Mouse (Mus musculus) limb, embryonic 12.5 days (tissue): ENCODE data around the gene B3gnt6. TPM values are rescaled to one million over a fixed set of nuclear protein-coding genes. Genes with fewer than 3 reads are reported as not detected.

ENCODE experiments used
- ATAC-seq: fragments of 200-750 bp; cut with Nextera tagmentation; 2 replicates; pipeline ENCODE4 v1.8.0; 2017; ENCODE audit warnings: low read depth, moderate TSS enrichment; ENCODE audit not compliant: insufficient number of reproducible peaks, insufficient read depth, low FRiP score, low TSS enrichment
- H3K27ac ChIP-seq: fragments of 300-500 bp; sonication (generic); 2 replicates; pipeline ENCODE4 v1.5.1; 2016; ENCODE audit warnings: mild to moderate bottlenecking, moderate library complexity
- H3K27me3 ChIP-seq: fragments of 300-500 bp; sonication (generic); 2 replicates; pipeline ENCODE4 v1.6.1; 2016; ENCODE audit warnings: mild to moderate bottlenecking, moderate library complexity
- H3K36me3 ChIP-seq: fragments of 300-500 bp; sonication (generic); 2 replicates; pipeline ENCODE4 v1.6.1; 2016; ENCODE audit warnings: mild to moderate bottlenecking, moderate library complexity
- H3K4me1 ChIP-seq: fragments of 300-500 bp; sonication (generic); replicated peaks from 2 replicates; pipeline ENCODE4 v1.6.1; 2016
- H3K4me2 ChIP-seq: fragments of 300-500 bp; sonication (generic); 2 replicates; pipeline ENCODE4 v1.6.1; 2016; ENCODE audit warnings: mild to moderate bottlenecking, moderate library complexity
- H3K4me3 ChIP-seq: fragments of 300-500 bp; sonication (generic); replicated peaks from 2 replicates; pipeline ENCODE4 v1.5.1; 2016; ENCODE audit warnings: mild to moderate bottlenecking
- H3K9ac ChIP-seq: fragments of 300-500 bp; sonication (generic); replicated peaks from 2 replicates; pipeline ENCODE4 v1.6.1; 2016; ENCODE audit warnings: mild to moderate bottlenecking, moderate library complexity
- H3K9me3 ChIP-seq: fragments of 300-500 bp; sonication (generic); 2 replicates; pipeline ENCODE4 v1.6.1; 2016; ENCODE audit warnings: mild to moderate bottlenecking, moderate library complexity
- WGBS: fragments of 180-500 bp; shearing (Covaris S2); methylation state at CpG from one replicate; pipeline ENCODE4 v1.1.7; 2016; 5-methylcytosine and 5-hydroxymethylcytosine counted together
- polyA plus RNA-seq: library from polyadenylated mRNA; unstranded; fragments of >200 nt; fragmentation: Nextera tagmentation; extraction: Ambion mirVana; gene quantifications from 2 replicates; pipeline ENCODE4 v1.2.1, GENCODE M21; 2016

B3gnt6 gene
- not detected in 2 replicates for polyA plus RNA-seq

DNA sequence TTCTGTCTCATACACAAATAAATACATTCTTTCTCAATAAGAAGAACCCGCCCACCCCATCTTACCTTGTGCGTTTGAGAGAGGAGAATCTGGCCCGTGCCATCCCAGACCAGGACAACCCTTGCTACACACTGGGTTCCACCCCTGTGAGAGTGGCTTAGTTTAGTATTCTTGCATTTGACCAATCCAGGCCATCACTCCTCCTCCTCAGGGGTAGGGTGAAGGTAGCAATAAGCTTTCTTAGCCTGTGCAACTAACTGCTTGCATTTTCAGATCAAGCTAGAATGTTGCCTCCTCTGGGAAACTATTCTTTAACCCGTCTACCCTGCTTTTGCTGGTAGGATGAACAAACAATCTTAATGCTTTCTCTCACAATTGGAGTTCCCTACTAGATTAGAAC, at the start of gene B3gnt6:
Gene B3gnt6 (minus strand): TSS at position 101 of the 400 bp plus-strand sequence.
- no peaks in the 10 kb centered on the region for H3K36me3 ChIP-seq
- no peak for ATAC-seq
- WGBS, result 89% methylated on average over 4 of the region's 4 CpGs

DNA sequence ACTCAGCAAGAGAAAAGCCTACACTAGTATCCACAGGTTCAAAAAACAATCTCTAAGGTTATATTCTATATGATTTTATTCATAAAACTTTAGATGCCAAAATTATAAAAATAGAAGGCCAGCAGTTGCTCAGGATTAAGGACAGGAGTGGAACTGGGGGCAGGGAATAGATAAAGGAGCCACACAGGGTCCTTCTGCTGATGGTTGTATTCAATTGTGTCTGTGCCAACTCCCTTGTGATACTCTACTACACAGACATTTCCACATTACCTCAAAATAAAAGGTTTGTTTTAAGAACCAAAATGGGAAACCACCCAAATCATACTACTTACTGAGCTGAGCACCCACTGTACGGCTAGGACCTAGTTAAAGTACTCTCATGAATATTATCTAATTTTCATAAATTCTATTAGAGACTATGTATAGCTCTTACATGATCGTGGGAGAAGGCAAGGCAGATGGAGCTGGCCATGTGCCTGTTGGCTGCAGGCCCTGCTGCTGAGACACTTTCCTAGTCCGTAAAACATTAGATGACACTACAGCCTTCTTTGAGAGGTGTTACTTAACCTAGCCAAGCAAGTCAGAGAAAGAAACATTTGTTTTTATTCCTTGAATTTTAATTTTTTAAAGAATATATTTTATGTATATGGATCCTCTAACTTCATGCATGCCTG, 37.5 kb upstream of the B3gnt6 start:
- WGBS, result 87% methylated on average over 3 of the region's 3 CpGs
- no peak for ATAC-seq
- Histone ChIP-seq H3K9ac (no peak overlapping the region), H3K27ac (no peak overlapping the region), H3K36me3 (no peaks in the 10 kb centered on the region), H3K4me1 (no peaks in the 10 kb centered on the region), H3K9me3 (no peaks in the 10 kb centered on the region), H3K27me3 (no peaks in the 10 kb centered on the region), H3K4me3 (no peak overlapping the region), H3K4me2 (no peak overlapping the region)

More for the DNA sequence above, at the start of gene B3gnt6:
- no peak within 1 kb of the TSS for H3K9ac ChIP-seq
- H3K27me3 ChIP-seq, result peaks cover 27% of the 10 kb centered on the region
- H3K4me2 ChIP-seq, result no peak within 1 kb of the TSS
- H3K4me1 ChIP-seq, result peaks cover 2% of the 10 kb centered on the region
- H3K4me3 ChIP-seq, result no peak within 1 kb of the TSS
- H3K9me3 ChIP-seq, result no peaks in the 10 kb centered on the region
- H3K27ac ChIP-seq, result no peak within 1 kb of the TSS

DNA sequence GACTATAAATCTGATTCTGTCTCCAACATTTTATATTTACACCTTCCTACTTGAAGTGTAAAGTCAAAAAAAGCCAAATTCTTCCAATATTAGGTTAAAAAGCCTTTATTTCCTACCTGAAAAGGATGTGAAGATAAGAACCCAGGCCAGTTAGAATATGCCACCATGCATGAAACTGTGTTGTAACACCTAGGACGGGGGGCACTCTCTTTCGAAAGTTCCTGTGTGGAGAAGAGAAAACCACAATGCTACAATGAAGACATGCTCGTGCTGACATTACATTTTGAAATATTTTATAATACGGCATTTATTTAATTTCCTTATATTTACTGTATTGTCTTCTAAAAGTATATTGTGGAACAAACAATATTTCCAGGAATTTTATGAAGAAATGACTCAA, 24.5 kb upstream of the B3gnt6 start:
- Histone ChIP-seq H3K4me3 (no peak overlapping the region), H3K4me2 (no peak overlapping the region), H3K27ac (no peak overlapping the region), H3K36me3 (no peaks in the 10 kb centered on the region), H3K9ac (no peak overlapping the region), H3K27me3 (no peaks in the 10 kb centered on the region), H3K9me3 (no peaks in the 10 kb centered on the region), H3K4me1 (no peaks in the 10 kb centered on the region)
- ATAC-seq, result no peak
- WGBS, result 90% methylated on average over 4 of the region's 4 CpGs

DNA sequence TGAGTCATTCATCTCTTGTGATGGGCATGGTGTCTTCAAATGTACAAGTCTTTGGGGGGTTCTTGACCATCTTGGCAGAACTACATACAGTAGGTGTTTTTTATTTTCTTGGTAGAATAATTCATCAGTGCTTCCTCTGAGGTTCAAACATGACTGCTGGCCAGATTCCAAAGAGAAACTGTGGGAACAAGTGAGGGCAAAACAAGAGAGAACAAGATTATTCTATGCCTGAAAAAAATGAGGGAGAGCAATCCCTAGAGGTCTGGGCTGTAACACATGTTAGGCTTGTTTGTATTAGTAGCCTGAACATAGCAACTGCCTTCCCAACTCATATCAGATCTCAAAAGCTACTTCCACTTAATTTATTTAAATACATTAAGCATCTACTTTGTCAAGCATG, 17.4 kb upstream of the B3gnt6 start:
- no peak overlapping the region for H3K9ac ChIP-seq
- H3K27ac ChIP-seq, result no peak overlapping the region
- H3K4me2 ChIP-seq, result no peak overlapping the region
- H3K27me3 ChIP-seq, result no peaks in the 10 kb centered on the region
- no peak for ATAC-seq
- H3K4me3 ChIP-seq, result no peak overlapping the region
- H3K4me1 ChIP-seq, result no peaks in the 10 kb centered on the region
- no peaks in the 10 kb centered on the region for H3K9me3 ChIP-seq
- H3K36me3 ChIP-seq, result peaks cover 3% of the 10 kb centered on the region; the same call in 1 of the 2 replicates

DNA sequence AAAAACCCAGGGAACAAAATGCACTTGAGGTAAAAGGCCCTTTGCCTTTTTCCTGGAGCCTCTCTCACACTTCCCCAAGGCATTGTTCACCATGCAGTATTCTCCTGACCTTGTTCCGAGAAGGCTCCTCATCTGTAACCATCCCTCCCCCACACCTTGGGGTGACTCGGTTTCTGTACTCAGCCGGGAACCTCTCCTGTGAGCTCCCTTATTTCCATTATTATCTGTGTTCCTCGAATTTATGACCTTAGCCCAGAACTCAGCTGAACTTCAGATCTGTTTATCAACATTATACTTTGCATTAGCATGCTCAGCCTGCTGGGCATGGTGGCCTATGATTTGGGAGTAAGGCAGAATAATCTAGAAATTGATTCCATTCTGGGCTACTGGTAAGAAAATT, 3.7 kb upstream of the B3gnt6 start:
- 74% methylated on average over 4 of the region's 4 CpGs for WGBS
- H3K4me1 ChIP-seq, result no peaks in the 10 kb centered on the region
- H3K4me2 ChIP-seq, result no peak overlapping the region
- no peak overlapping the region for H3K27ac ChIP-seq
- no peaks in the 10 kb centered on the region for H3K9me3 ChIP-seq
- H3K4me3 ChIP-seq, result no peak overlapping the region
- H3K36me3 ChIP-seq, result no peaks in the 10 kb centered on the region
- no peak overlapping the region for H3K9ac ChIP-seq
- no peaks in the 10 kb centered on the region for H3K27me3 ChIP-seq
- no peak for ATAC-seq

DNA sequence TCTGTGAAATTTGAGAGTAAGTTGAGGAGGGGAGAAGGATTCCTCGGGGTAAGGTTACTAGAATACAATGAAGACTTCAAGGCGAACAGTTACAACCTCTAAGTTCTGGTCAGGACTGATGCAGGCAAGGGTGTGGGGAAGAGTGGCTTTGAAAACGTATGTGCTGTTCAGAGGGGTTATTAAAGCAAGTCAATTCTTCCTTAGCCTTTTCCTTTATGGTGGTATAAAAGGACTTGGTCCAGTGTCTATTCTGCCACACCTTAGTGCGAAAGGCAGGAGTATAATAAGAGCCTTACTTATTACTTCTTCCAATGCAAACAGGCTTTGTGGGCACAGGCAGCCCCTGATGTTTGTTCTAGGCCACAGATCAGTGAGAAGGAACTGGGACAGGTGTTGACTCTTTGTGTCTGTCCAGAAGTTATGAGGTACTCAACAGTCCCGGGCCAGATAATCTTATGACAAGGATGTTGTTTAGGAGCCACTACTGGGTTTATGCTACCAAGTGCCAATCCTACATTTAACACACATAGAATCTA, 2.3 kb upstream of the B3gnt6 start:
- 71% methylated on average over 5 of the region's 5 CpGs for WGBS
- H3K27me3 ChIP-seq, result peaks cover 5% of the 10 kb centered on the region
- H3K4me1 ChIP-seq, result no peaks in the 10 kb centered on the region
- no peak overlapping the region for H3K4me3 ChIP-seq
- H3K4me2 ChIP-seq, result no peak overlapping the region
- H3K9ac ChIP-seq, result no peak overlapping the region
- no peak for ATAC-seq
- no peaks in the 10 kb centered on the region for H3K9me3 ChIP-seq
- no peak overlapping the region for H3K27ac ChIP-seq
- H3K36me3 ChIP-seq, result no peaks in the 10 kb centered on the region

DNA sequence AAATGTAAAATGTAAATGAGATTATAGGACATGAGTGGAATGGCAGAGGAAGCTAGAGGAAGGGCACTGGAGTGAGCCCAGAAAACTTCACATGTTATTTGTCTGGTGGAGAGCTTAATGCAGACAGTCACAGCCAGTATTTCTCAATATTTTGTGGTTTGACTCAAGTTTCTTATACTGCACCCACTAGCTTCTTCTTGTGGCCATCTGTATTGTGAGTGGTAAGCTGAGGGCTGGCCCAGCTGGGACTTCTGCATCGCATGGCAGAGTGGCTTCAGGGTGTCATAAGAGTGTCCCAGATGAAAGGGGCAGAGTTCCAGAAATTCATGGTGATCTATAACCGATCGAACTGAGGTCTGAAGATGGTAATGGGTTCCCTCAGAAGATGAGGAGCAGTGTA, 1.1 kb upstream of the B3gnt6 start:
- H3K27ac ChIP-seq, result no peak overlapping the region
- no peaks in the 10 kb centered on the region for H3K36me3 ChIP-seq
- H3K9ac ChIP-seq, result no peak overlapping the region
- no peak for ATAC-seq
- H3K4me3 ChIP-seq, result no peak overlapping the region
- no peaks in the 10 kb centered on the region for H3K9me3 ChIP-seq
- 82% methylated on average over 3 of the region's 3 CpGs for WGBS
- H3K4me2 ChIP-seq, result no peak overlapping the region
- no peaks in the 10 kb centered on the region for H3K4me1 ChIP-seq
- peaks cover 17% of the 10 kb centered on the region for H3K27me3 ChIP-seq

DNA sequence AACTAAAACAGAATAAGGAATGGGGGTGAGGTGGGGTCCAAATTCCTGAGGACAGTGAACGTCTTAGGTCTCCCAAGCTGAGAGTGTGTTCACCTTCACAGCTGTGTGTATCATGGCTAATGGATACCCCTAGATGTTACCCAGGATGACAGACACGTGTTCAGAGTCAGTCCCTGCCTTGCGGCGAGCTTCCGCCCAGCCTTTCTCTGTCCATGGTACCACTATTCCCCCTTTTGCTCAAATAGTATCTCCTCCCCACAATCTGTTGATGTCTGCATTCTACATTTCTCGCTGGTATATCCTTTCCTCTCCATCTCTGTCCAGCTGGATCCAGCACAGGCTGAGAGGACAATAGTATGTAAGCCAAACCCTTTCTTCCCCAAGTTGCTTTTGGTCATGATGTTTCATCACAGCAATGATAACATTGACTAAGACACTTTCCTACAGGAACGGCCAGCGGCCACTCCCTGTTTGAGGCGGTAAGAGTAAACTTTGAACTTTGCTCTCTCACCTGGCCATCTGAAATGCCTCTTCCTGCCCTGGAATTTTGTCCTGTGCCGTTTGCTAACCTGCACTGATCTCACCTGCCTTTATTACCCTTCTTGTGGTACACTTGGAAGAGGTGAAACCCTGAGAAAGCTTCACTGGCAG, 4.0 kb downstream of the B3gnt6 start:
- peaks cover 60% of the 10 kb centered on the region for H3K27me3 ChIP-seq
- no peak overlapping the region for H3K4me3 ChIP-seq
- WGBS, result 38% methylated on average over 10 of the region's 10 CpGs
- no peaks in the 10 kb centered on the region for H3K36me3 ChIP-seq
- no peak overlapping the region for H3K27ac ChIP-seq
- no peak overlapping the region for H3K4me2 ChIP-seq
- no peak for ATAC-seq
- no peaks in the 10 kb centered on the region for H3K9me3 ChIP-seq
- H3K9ac ChIP-seq, result no peak overlapping the region
- peaks cover 13% of the 10 kb centered on the region for H3K4me1 ChIP-seq

DNA sequence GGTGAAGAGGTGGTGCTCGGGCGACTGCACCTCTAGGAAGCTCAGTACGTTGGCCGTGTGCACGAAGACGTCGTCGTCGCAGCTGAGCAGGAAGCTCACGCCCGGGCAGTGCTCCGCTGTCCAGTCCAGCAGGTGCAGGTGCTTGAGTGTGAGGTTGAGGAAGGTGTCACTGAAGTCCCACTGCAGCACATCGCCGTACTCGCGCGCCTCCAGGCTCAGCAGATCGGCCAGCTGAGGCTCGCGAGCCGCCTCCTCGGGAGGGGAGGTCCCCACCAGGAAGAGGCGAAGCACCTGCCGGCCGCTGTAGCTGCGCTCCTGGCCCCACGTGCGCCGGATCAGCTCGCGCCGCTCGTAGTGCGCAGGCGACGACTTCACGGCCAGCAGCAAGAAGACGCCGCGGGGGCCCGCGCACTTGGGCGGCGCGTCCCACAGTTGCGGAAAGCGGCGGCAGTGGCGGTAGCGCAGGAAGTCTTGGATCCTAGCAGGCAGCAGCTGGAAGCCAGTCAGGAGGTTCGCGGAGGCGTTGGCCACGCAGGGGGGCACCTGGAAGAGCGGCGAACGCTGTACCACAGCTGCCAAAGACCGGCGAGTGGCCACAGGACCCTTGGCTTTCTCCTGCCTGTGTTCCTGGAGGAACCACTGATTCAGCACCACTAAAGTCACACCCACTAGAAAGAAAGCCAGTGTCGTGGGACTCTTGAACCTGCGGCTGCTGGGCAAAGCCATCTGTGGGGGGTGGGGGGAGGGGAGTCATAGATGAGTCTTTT, 5.1 kb downstream of the B3gnt6 start:
- Histone ChIP-seq H3K4me2 (peak overlapping the region; percentile 66), H3K36me3 (no peaks in the 10 kb centered on the region), H3K4me3 (peak overlapping the region; percentile 37), H3K9ac (peak overlapping the region; percentile 8; the same call in 1 of the 2 replicates), H3K27me3 (peaks cover 60% of the 10 kb centered on the region), H3K27ac (no peak overlapping the region), H3K4me1 (peaks cover 13% of the 10 kb centered on the region), H3K9me3 (no peaks in the 10 kb centered on the region)
- WGBS, result 3% methylated on average over 61 of the region's 61 CpGs
- ATAC-seq, result no peak

DNA sequence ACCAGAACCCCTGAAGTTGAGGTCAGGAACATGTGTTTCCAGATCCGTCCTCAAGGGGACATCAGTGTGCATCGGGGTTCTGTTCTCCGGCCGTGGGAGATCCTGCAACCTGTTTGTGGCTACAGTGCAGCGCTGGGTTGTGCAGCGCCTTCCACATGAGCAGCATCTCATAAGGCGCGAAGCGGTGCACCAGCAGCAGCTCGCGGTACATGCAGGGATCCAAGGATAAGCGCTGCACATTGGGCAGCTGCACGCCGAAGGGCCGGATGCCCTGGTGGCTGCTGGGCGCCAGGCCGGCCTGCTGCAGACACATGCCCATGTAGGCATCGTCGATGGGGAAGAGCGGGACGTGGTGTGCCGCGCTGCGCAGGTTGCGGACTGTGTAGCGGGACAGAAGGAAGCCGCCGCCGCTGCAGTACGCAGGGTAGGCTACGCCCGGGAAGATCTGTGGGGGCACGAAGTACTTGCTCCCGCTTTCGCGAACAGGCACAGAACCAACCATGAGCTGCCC, 5.7 kb downstream of the B3gnt6 start:
- Histone ChIP-seq H3K27me3 (peaks cover 60% of the 10 kb centered on the region), H3K4me3 (peak overlapping the region; percentile 37), H3K9me3 (no peaks in the 10 kb centered on the region), H3K9ac (0 out of 2 replicates have a peak overlapping the region, but pooled peaks have one; percentile 8), H3K4me2 (peak overlapping the region; percentile 66), H3K36me3 (no peaks in the 10 kb centered on the region), H3K27ac (no peak overlapping the region), H3K4me1 (peaks cover 13% of the 10 kb centered on the region)
- ATAC-seq, result 0 out of 2 replicates have a peak, but pooled peaks have one; percentile 39
- 8% methylated on average over 36 of the region's 36 CpGs for WGBS
